Mouse (Mus musculus) stomach, postnatal 0 days (tissue): ENCODE results near the gene Cpsf4l.

Experiments
- CTCF ChIP-seq: IDR thresholded peaks from 2 replicates; pipeline ENCODE4 v1.5.1; 2016; ENCODE audit warnings: antibody characterized with exemption, low read depth, mild to moderate bottlenecking, moderate library complexity
- EP300 ChIP-seq: optimal IDR thresholded peaks from 2 replicates; pipeline ENCODE3; 2016; ENCODE audit warnings: antibody characterized with exemption

- no peak for TF ChIP-seq CTCF
- no peak for TF ChIP-seq EP300
Measured at GRCm38 (mm10) chr11:113737912-113738311, 28.1 kb upstream of the Cpsf4l start.
